Mouse (Mus musculus) mouse trophoblast stem cell (cell line): ENCODE measurements around the gene Tmem182.

Source experiments
- in situ Hi-C, 2 experiments: fragments of 300-500 bp; cut with MseI, MboI; formaldehyde crosslinking; loops; 2 replicates in 1 of 2; 3 replicates in 1 of 2; pipeline ENCODE4 v1.15.1; 2025

Gene Tmem182

DNA sequence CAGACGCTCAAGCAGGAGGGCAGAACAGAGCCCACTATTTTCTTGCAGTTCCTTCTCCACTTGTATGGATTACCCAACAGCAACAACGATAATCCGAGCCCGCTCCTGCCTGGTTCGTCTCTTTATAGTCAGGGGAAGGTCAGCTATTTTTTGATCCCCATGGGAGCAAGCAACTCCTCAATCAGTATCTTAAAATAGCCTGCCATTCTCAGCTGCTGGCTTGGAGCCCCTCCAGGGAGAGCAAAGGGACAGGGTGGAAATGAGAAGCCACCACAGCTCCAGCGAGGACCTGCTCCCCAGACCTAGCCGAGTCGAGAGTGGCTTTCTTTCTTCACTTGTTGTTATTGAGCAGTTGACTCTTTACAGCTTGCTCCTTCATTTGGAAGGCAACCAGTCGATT, at the start of gene Tmem182:
TSS of gene Tmem182 (plus strand) at position 251 of the 400 bp plus-strand sequence.
- in situ Hi-C loops = no loop called here

DNA sequence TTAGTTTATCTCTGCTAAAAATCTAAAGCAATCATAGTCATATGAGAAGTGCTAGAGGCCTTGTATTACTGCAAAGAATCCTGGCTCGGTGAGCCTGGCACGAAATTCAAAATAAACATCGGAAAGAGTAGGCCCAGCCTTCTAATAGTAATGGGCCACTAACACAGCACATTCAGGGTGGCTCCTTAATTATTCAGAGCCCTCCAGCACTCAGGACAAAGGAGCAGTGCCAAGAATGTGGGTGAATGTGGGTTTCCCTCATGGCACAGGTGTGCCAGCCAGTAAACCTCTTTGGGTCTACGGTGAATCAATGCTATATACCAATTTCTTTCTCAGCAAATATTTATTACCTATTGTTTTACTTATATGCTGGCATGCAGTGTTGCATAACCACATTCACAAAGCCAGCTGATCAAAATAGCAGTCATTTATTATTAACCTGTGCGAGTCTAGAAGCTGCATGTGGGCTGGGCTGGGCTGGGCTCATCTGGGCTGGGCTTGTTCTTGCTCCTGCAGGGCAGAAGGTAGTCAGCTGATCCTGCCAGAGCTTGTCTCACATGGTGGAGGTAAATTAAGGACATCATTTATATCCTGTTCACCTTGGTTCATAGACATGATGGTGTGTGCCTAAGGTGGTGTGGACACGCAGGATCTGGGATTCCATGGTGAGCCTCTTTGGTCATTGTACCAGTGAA, 45.5 kb upstream of the Tmem182 start:
- in situ Hi-C loops = loop anchor here in 1 of 2 experiments (10.0 kb wide), 1 partner anchor 175 kb away; the partner anchor contains the start of gene Slc9a4

DNA sequence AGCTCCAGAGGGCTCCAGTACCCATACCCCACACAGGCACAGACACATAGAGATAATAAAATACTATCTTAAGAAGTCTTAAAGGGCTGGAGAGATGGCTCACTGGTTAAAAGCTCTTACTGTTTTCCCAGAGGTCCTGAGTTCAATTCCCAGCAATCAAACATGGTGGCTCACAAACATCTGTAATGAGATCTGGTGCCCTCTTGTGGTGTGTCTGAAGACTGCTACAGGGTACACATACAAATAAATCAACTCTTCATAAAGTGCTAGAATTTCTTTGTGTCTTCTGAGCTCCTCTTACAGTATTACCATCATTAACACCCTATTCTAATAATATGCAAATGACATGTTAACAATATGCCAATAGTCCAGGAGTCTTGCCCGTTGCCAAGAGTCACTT, 41.4 kb upstream of the Tmem182 start:
- in situ Hi-C loops = loop anchor here in 1 of 2 experiments (10.0 kb wide), 1 partner anchor 179 kb away; the partner anchor contains the start of gene Slc9a4

DNA sequence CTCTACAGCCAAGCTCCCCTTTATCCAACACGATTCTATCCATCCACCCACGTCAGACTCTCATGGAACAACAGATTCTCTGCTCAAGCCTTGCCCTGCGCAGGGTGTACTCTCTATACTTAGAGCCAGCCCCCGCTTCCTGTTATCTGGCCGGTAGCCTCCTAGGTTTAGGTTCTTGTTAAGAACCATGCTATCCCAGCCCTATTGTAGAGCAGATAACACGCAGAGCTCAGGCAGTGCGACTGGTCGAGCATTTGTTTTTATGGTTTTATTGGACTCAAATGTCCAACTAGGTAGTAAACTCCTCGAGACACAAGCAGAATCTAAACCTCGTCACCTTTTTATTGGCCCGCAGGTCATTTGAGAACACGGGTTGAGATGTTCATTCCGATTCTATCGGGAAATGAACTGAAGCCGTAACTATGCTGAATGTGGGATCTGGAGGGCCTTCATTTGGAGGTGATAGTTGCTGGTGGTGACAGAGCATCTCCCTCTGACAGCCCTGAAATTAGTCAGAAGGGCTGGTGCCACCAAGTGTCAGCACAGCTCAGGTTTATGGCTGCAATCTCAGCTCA, 40.6 kb upstream of the Tmem182 start:
- in situ Hi-C loops = loop anchor here in 1 of 2 experiments (10.0 kb wide), 1 partner anchor 180 kb away; the partner anchor contains the start of gene Slc9a4

DNA sequence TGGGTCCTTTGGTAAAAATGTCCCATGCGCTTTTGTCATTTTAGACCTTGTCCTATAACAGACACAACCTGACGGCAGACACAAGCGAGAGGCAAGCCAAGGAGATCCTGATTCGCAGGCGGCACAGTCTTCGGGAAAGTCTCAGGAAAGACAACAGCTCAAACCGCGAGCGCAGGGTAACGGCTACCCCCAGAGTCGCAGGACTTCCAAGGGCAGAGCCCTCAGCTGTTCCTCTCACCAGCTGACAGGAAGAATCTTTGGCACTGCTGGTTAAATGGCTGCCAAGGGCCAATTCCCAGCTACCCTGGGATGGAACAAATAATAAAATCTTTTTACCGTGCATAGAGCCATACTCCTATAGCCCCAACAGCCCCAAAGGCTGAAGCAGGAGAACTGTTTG, 39.9 kb upstream of the Tmem182 start:
- in situ Hi-C loops = loop anchor here in 1 of 2 experiments (10.0 kb wide), 1 partner anchor 181 kb away; the partner anchor contains the start of gene Slc9a4

DNA sequence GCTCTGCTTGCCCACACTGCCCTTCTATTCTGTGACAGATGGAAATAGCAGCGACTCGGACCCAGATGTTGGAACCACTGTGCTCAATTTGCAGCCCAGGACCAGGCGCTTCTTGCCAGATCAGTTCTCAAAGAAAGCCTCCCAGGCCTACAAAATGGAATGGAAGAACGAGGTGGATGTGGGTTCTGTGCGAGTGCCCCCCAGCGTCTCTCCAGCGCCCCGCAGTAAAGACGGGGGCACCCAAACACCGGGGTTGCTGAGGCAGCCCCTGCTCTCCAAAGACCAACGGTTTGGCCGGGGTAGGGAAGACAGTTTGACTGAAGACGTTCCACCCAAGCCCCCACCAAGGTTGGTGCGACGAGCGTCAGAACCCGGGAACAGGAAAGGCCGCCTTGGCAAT, 37.8 kb upstream of the Tmem182 start:
- in situ Hi-C loops = loop anchor here in 1 of 2 experiments (10.0 kb wide), 1 partner anchor 183 kb away; the partner anchor contains the start of gene Slc9a4

DNA sequence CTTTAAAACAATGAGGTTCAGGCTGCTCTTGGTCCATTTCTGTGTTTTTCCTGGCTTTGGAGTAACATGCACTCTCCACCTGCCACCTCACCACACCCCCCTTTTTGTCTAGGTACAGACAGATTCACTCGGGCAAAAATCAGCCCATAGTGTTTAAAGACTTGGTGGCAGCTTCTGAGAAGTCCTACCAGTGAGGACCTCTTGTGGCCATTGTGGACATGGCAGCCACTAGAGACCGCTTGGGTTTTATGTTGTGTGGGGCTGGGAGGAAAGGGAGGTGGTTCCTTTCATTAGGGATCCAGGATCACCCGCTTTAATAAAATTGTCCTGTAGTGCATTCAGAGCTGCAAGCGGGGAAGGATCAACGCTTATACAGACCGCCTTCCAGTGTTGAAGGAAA, 36.8 kb upstream of the Tmem182 start:
- in situ Hi-C loops = loop anchor here in 1 of 2 experiments (10.0 kb wide), 1 partner anchor 184 kb away; the partner anchor contains the start of gene Slc9a4

DNA sequence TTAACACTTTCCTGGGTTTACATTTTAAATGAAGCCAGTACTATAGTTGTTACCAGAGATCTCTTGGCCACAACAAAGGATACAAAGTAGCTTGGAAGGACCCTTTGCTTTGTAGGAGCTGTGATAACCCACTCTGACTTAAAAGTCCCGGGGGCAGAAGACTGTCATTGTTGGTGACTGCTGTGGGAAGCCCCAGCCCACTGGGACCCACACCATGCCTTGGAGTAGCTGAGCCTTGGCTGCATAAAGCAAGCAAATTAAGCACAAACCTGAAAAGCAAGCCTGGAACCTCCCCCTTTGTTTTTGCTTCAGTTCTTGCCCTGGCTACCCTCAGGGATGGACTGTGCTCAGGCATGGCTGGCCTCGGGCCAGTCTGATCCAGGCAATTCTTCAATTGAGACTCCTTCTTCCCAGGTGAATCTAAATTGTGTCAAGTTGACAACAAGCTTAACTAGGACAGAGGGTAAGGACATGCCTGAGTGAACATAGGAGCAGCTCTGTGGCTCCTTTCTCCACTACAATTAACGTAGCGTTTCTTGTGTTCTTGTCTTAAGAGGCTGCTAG, 36.0 kb upstream of the Tmem182 start:
- in situ Hi-C loops = loop anchor here in 1 of 2 experiments (10.0 kb wide), 1 partner anchor 185 kb away; the partner anchor contains the start of gene Slc9a4

DNA sequence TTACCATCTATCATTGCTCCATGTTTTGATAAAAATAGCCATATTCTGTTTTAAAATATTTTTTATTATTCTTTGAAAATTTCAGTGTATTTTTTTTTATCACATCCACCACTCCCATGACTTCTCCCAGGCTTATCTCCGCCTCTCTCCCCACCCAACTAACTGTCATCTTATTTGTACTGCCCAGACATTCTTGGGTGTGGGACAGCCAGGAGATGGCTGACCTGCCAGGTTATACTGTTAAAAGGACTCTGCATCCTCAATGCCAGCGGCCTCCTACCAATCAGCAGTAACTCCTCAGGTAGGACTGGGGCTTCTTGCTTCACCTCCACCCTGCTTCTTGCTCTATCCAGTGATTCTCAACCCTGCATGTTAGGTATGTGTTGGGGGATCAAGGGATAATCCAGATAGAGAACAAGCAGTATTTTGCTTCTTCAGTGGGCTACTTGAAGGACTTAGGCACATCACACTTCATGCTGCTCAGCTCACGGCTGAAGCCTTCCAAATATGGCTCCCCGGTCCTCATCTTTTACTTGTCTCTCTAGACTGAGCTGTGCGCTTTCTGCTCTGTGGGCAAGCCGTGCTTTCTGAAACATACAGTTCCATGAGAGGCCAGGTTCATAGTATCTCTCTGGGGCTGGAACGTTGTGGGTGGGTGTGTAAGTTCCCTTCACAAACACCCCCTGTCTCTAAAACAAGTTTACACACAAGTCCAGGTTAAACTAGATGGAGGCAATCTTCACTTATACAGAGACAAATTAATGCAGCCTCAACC, 34.0 kb upstream of the Tmem182 start:
- in situ Hi-C loops = no loop called here

DNA sequence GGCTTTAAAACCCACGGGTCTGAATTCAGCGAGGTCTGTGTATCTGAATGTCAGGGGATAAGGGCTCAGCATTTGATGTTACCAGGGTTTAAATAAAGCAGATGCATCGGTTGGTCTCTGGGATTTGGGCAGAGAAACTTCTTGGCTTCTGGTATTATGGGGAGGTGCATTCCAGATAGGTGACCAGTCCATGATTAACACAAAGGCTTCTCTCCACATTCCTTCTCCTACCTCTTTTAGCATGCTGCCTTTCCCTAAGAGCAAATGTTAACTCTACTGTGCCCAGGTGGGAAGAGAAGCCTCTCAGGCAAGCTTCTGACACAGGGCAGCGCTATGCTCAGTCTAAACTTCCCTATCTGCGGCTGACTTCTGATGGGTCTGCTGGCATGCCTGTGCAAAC, 32.2 kb upstream of the Tmem182 start:
- in situ Hi-C loops = no loop called here

DNA sequence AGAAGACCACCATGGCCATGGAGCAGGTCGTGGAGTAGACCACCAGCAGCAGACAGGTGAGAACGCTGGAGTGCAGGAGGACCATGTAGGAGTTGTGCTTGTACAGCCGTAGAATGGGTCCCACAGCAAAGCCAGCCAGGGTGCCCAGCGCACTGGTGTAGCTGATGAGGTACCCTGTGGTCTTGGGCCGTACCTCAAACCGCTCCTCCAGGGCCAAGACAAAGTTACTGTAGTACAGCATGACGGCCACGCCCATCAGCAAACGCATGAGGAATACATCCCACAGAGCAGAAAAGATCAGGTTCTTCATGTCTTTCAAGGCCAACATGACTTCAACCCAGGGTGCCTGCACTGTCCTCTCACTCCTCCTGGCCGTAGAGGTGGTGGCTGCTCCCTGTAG, 31.4 kb upstream of the Tmem182 start:
- in situ Hi-C loops = no loop called here

DNA sequence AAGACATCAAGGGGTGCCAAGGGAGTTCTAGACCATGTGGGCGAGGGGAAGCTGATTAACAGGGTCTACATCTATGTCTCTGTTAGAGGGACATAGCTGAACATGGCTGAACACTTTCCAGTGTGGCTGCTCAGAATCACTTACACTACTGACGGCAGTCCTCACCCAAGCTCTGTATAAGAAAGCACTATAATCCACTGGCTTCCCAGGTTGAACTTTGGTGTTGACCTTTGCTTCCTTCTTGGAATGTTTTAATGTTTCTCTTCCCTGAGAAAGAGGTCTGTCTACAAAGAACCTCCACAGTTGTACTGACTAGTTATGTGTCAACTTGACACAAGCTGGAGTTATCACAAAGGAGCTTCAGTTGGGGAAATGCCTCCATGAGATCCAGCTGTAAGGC, 29.3 kb upstream of the Tmem182 start:
- in situ Hi-C loops = no loop called here

DNA sequence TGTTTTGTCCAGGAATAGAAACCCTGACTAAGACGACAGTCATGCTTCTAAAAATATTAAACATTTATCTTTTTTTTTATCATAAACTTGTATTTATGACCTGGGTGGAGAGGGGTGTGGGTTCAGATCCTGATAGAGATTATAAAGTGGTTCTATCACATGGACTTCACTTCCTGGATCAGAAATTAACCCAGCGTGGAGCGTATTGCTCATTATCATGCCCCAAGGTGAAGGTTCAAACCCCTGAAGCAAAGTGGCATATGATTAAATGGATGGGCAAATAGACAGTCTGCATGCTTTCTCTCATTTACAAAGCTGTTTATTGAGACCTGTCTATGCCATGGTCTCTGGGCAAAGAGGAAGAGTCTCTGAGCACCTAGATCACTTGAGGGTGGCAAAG, 28.6 kb upstream of the Tmem182 start:
- in situ Hi-C loops = no loop called here

DNA sequence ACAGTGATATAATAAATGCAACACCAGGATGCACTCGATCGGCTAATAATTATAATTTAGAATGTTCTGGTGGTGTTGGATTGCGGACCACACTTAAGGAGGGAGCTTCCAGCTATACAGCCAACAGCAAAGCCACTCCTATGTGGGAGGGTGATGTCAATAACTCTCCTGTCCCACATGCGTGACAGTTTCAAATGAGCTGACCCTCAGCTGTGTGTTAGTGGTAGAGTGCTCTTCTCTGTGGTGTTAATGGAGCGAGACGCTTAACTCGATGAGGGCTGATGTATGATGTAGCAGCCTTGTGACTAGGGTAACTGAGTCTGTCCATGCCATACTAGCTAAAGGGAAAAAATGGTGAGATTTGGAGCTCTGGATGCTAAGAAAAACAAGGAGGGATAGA, 22.0 kb upstream of the Tmem182 start:
- in situ Hi-C loops = no loop called here

DNA sequence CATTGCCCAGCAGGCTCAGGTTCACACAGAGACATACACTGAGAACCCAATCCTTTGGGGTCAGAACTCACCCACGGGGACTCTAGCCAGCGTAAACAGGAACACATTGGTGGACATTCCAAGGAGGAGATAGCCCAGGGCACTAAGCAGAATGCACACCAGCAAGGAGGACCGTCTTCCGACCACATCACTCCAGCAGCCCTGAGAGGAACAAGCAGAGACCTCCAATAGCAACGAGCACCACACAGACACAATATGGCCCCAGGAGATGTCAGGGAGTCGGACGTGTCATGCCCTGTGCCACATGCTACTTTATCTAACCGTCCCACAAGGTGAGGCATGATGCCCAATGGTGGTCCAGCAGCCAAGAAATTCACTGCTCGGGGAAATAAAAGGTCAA, 21.1 kb upstream of the Tmem182 start:
- in situ Hi-C loops = no loop called here

DNA sequence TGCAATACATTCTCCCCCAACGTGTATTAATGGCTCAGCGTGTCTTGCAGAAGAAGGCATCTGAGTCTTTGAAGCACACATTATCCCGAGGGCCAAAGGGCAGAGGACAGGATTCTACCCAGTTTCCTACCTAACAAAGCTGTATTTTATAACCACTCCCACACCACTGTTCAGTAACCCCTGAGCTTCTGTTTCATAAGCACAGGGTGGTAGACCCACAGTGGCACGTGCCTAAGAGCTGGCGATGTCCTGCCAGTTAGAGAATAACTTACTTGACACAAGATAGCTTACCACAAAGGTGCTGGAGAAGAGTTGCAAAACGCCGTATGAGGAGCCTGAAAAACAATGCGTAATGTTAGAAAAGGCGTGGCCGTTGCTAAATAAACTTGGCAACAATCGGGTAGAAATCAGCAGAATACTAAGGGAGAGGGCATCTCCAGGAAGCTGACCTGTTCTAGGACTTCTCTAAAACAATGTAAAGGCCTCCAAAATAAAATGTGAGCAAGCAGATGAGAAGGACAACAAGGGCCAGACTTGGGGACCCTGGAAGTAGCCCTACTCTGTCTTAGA, 19.4 kb upstream of the Tmem182 start:
- in situ Hi-C loops = no loop called here

DNA sequence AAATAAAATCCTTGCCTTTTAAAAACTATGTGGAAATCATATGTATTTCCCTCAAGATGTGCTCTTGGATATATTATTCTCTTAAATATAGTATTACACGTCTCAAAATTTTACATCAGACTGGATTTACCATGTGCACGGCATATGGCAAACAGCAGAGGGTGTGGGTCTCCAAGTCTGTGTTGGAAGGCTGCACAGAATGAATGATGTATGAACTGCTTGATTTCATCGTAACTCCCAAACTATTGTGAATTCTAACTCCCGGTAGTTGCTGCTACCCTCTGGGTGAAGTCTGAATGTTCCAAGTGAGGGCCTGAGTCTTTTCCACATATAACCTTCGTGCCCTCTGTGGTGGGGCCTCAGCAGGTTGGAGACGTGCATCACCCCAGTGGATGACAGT, 16.4 kb upstream of the Tmem182 start:
- in situ Hi-C loops = no loop called here

DNA sequence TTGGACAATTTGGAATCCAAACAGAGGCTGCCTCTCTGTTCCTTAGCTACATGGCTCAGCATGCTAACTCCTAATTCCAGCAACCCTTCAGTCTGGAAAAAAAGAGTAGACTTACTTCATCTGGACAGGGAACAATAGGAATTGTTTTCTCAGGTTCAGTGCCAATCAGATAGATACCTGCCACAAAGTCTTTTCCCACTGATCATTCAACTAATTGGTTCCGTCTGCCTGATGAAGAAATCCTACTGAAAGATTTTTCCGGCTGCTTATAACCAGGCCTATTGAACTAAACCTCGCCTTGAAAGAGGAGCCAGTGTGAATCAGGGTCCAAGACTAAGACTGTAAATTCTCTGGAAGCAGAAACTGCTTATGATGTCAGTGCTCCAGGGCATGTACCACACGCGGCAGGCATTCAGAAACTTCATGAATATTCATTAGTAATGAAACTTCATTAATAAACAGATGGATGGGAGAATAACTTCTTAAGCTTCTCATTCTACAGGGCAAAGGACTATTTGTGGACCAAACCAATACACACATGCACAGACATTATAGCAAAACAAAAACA, 15.7 kb upstream of the Tmem182 start:
- in situ Hi-C loops = no loop called here

DNA sequence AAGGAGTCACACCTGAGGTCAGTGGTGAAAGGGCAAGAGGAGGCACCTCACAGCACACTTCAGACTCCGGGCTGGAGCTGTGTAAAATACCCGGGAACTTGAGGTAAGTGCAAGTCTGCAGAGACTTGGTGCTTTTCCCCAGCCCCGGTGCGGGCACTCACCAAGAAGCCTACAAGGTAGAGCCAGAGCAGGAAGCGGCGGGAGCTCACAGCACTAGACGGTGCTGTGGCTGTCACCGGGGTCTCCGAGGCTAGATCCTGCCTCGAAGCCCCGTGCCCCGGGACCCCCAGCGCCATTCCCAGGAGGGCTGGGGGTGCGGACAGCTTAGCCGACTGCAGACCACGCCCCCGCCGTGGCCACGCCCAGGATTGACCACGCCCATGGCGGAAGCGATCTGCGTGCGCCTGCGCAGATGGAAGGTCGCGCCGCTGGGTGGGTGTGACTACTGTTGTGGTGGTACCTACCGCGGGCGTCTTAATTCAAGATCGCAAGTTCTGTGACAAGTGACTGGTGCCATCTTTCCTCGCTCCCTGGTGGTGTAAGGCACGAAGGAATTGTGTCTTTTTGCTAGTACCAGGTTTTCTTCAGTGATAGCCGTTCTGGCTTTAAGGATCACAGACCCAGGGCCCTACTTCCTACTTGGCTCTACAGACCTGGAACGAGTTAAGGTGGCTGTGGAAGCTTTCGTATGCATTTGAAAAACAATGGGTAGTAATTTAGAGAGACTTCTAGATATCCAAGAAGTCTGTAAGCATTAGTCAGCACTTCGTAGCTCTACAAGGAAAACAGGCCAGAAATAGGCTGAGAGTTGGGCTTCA, 14.9 kb upstream of the Tmem182 start, which contains the start of gene Mfsd9:
TSS of gene Mfsd9 (minus strand) at position 364 of the 818 bp plus-strand sequence.
- in situ Hi-C loops = no loop called here

DNA sequence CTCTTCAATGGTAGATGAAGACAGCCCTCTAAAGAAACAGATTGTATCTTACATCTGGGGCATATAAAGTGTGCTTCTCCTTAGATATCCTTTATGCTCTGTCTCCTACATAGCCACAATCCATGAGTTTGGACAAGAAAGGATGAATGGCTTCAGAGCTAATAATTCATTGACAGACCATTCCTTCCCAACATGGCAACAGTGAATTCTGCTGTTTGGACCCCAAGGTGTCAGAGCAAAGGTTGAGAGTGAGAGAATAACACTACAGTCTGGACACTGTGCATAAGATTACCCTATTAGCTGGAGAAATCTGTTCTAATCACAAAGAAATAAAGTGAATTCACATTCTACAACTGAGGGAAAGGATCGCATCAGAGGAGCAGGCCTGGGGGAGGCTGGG, 9.9 kb upstream of the Tmem182 start:
- in situ Hi-C loops = no loop called here
